Comparison of ENCODE assay signal across 9 mouse cellular contexts in the genomic region with DNA sequence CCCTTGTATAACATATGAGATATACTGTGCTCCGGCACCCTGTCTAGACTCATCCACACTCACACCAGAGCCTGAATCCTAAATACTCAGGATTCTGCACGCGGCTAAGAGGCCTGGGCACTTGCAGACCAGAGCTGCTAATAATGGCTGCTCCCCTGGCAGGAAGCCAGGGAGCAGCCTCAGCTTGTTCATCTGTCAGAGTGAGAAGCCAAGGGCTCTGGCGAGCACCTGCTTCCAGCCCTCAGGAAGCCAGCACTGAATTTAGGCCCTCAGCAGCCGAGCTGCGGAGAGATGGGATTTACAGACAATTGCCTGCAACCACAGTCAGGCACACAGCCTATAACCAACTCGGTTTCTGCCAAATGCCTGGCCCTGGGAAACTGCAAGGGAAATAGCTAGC. TPM values are rescaled to one million over a fixed set of nuclear protein-coding genes. Genes with fewer than 3 reads are reported as not detected.
DNase-seq lines count a peak whose midpoint lies in the region; ATAC-seq lines count a peak whose summit lies in the region.
"Had no signal": no experiment of that assay in that cellular context is flagged by ENCODE, and none has a peak within 500 bp of the region (broad histone marks: within the 10 kb centered on the region; RNA-seq: fewer than 3 reads in every experiment).

No protein-coding gene starts in this region.

- H3K27ac ChIP-seq in neural tube, embryonic 11.5 days (ENCODE audit: low read depth, low read length) = no peak overlapping the region
- peak overlapping the region; percentile 55 for H3K27ac ChIP-seq in embryonic facial prominence, embryonic 12.5 days
- H3K27ac ChIP-seq in heart, embryonic 12.5 days (ENCODE audit: poor library complexity, severe bottlenecking) = peak overlapping the region; percentile 59
- H3K27ac ChIP-seq: left cerebral cortex, adult 2 months had no signal

- H3K4me2 ChIP-seq in neural tube, embryonic 11.5 days (ENCODE audit: low read depth) = no peak overlapping the region
- no peak overlapping the region for H3K4me2 ChIP-seq in embryonic facial prominence, embryonic 12.5 days (replicated peaks)
- 0 out of 2 replicates have a peak overlapping the region, but pooled peaks have one; percentile 1 for H3K4me2 ChIP-seq in heart, embryonic 12.5 days

- peak; percentile 32 for DNase-seq in neural tube, embryonic 11.5 days (ENCODE audit: low spot score)
- no peak for DNase-seq in neural tube, embryonic 10.5 days (ENCODE audit: extremely low spot score, low spot score)
- peak; percentile 40 to 53 for DNase-seq in layer of hippocampus, postnatal 36 days
- peak; percentile 86 for DNase-seq in skeletal muscle tissue, adult 2 months (ENCODE audit: low read depth, low spot score)
- DNase-seq in adrenal gland, adult 18-20 months (ENCODE audit: low spot score in 2 of 2) = no peak

- H3K9ac ChIP-seq in neural tube, embryonic 11.5 days (ENCODE audit: low read length) = no peak overlapping the region
- no peak overlapping the region for H3K9ac ChIP-seq in embryonic facial prominence, embryonic 12.5 days
- no peak overlapping the region for H3K9ac ChIP-seq in heart, embryonic 12.5 days

- no peak overlapping the region for H3K4me3 ChIP-seq in neural tube, embryonic 11.5 days (ENCODE audit: low read depth, low read length)
- H3K4me3 ChIP-seq in embryonic facial prominence, embryonic 12.5 days = no peak overlapping the region
- H3K4me3 ChIP-seq in heart, embryonic 12.5 days = no peak overlapping the region
- H3K4me3 ChIP-seq: left cerebral cortex, adult 2 months had no signal

- H3K27me3 ChIP-seq in neural tube, embryonic 11.5 days (ENCODE audit: control insufficient read depth, insufficient read depth, low read length) = no peaks in the 10 kb centered on the region
- no peaks in the 10 kb centered on the region for H3K27me3 ChIP-seq in embryonic facial prominence, embryonic 12.5 days
- H3K27me3 ChIP-seq in heart, embryonic 12.5 days (replicated peaks) = no peaks in the 10 kb centered on the region

- H3K9me3 ChIP-seq in neural tube, embryonic 11.5 days (ENCODE audit: control insufficient read depth, low read length) = no peaks in the 10 kb centered on the region
- no peaks in the 10 kb centered on the region for H3K9me3 ChIP-seq in embryonic facial prominence, embryonic 12.5 days
- no peaks in the 10 kb centered on the region for H3K9me3 ChIP-seq in heart, embryonic 12.5 days (replicated peaks)

- peaks cover 4% of the 10 kb centered on the region; the same call in 1 of the 2 replicates for H3K4me1 ChIP-seq in neural tube, embryonic 11.5 days (ENCODE audit: control insufficient read depth, insufficient read depth, low read length)
- H3K4me1 ChIP-seq in embryonic facial prominence, embryonic 12.5 days = peaks cover 25% of the 10 kb centered on the region
- H3K4me1 ChIP-seq in heart, embryonic 12.5 days (replicated peaks) = peaks cover 29% of the 10 kb centered on the region

- peak; percentile 55 for ATAC-seq in neural tube, embryonic 11.5 days (ENCODE audit: insufficient read depth, low FRiP score, low TSS enrichment)
- ATAC-seq in embryonic facial prominence, embryonic 12.5 days (ENCODE audit: insufficient number of reproducible peaks, insufficient read depth, low FRiP score, low TSS enrichment) = peak; percentile 28; the same call in 1 of the 2 replicates
- ATAC-seq in heart, embryonic 12.5 days (ENCODE audit: insufficient number of reproducible peaks, low FRiP score) = peak; percentile 39; the same call in 1 of the 2 replicates
- no peak for ATAC-seq in megakaryocyte, adult 5-6 weeks (ENCODE audit: poor library complexity, severe bottlenecking)

- no peaks in the 10 kb centered on the region for H3K36me3 ChIP-seq in neural tube, embryonic 11.5 days (ENCODE audit: control insufficient read depth, insufficient read depth, low read length)
- no peaks in the 10 kb centered on the region for H3K36me3 ChIP-seq in embryonic facial prominence, embryonic 12.5 days
- H3K36me3 ChIP-seq in heart, embryonic 12.5 days = no peaks in the 10 kb centered on the region

- 63% methylated on average over 7 of the region's 7 CpGs for WGBS in neural tube, embryonic 11.5 days
- WGBS in embryonic facial prominence, embryonic 12.5 days = 31% methylated on average over 7 of the region's 7 CpGs
- WGBS in heart, embryonic 12.5 days = 27% methylated on average over 7 of the region's 7 CpGs

RNA-seq across cellular contexts. Expression of a gene that starts 15.3 kb away (rescaled TPM):
- polyA plus RNA-seq in neural tube, embryonic 11.5 days (2014; fragmentation: Nextera tagmentation; extraction: Ambion mirVana) = 29.1 and 31.0 TPM in 2 replicates
- 86.8 and 92.6 TPM in 2 replicates for polyA plus RNA-seq in embryonic facial prominence, embryonic 12.5 days (2016; fragmentation: Nextera tagmentation; extraction: Ambion mirVana)
- polyA plus RNA-seq in heart, embryonic 12.5 days (2016; fragmentation: Nextera tagmentation; extraction: Ambion mirVana) = 57.5 and 69.2 TPM in 2 replicates
- total RNA-seq in layer of hippocampus, postnatal 36 days (2021) = 100 to 1,000 TPM; 181 to 202 TPM
- not detected in 2 replicates for total RNA-seq in megakaryocyte, adult 5-6 weeks (2015)
- total RNA-seq in megakaryocyte, adult 5-6 weeks (2017) = 0.04 TPM in 1 of 2 replicates, not detected in the other
- 10 to 100 TPM; 61.8 to 76.3 TPM for total RNA-seq in adrenal gland, adult 18-20 months (2021)

Comparison
In these comparisons a context has a peak if more than half of its experiments do, and no peak if none do; other contexts are left out.
1. DNase-seq: peak in neural tube, embryonic 11.5 days (single experiment), layer of hippocampus, postnatal 36 days (2 of 2) and skeletal muscle tissue, adult 2 months (single experiment); none in neural tube, embryonic 10.5 days (single experiment) and adrenal gland, adult 18-20 months (0 of 2).
2. RNA of a gene that starts 15.3 kb away (total RNA-seq): 181 to 202 TPM in layer of hippocampus, postnatal 36 days and 61.8 to 76.3 TPM in adrenal gland, adult 18-20 months; 0.04 TPM in megakaryocyte, adult 5-6 weeks; every median in the first group is over 10 times any median in the second.